25 mouse cellular contexts compared by ENCODE assay signal in genomic region chr8:4916447-4916846, GRCm38 (mm10).
DNase-seq lines count a peak whose midpoint lies in the region; ATAC-seq lines count a peak whose summit lies in the region.
"Had no signal": no experiment of that assay in that cellular context is flagged by ENCODE, and none has a peak within 500 bp of the region (broad histone marks: within the 10 kb centered on the region; RNA-seq: fewer than 3 reads in every experiment).

No protein-coding gene starts in this region.

- H3K9me3 ChIP-seq in hindbrain, embryonic 10.5 days, result peaks cover 5% of the 10 kb centered on the region; the same call in 1 of the 2 replicates
- H3K9me3 ChIP-seq: forebrain, embryonic 13.5 days; heart, embryonic 10.5 days; hindbrain, embryonic 12.5 days; hindbrain, embryonic 15.5 days had no signal

- DNase-seq in frontal cortex, postnatal 10 days (ENCODE audit: low spot score in 2 of 2), result no peak
- DNase-seq in layer of hippocampus, adult 11-12 months (ENCODE audit: low spot score), result peak; percentile 4
- DNase-seq in layer of hippocampus, adult 9-10 months (ENCODE audit: low spot score), result no peak
- peak; percentile 5 for DNase-seq in left cerebral cortex, adult 11 months (ENCODE audit: low spot score)
- DNase-seq in left cerebral cortex, adult 8-10 months (ENCODE audit: low spot score in 2 of 2), result no peak
- no peak for DNase-seq in hindbrain, embryonic 10.5 days (ENCODE audit: low spot score)
- DNase-seq: adrenal gland, adult 8-10 months; adrenal gland, postnatal 25 days; cerebellum, adult 18-20 months; cerebellum, adult 9-10 months; cerebellum, postnatal 14 days; gastrocnemius, adult 2 months; gastrocnemius, postnatal 14 days; heart, adult 18-20 months; heart, postnatal 14 days; heart, postnatal 4 days had no signal

- ATAC-seq in frontal cortex, adult (ENCODE audit: low TSS enrichment), result peak; percentile 90
- ATAC-seq: activated CD4-positive, CD25-positive, alpha-beta regulatory T cell, adult 4 months; forebrain, embryonic 13.5 days; forebrain, embryonic 16.5 days had no signal

- H3K27ac ChIP-seq in hindbrain, embryonic 10.5 days, result no peak overlapping the region
- H3K27ac ChIP-seq: forebrain, embryonic 10.5 days; forebrain, embryonic 13.5 days; gastrocnemius, adult 2 months; heart, embryonic 10.5 days; heart, embryonic 13.5 days; hindbrain, embryonic 12.5 days; hindbrain, embryonic 15.5 days had no signal

- H3K4me3 ChIP-seq in hindbrain, embryonic 10.5 days, result no peak overlapping the region
- H3K4me3 ChIP-seq: forebrain, embryonic 10.5 days; forebrain, embryonic 13.5 days; gastrocnemius, adult 2 months; heart, embryonic 10.5 days; heart, embryonic 13.5 days; hindbrain, embryonic 12.5 days; hindbrain, embryonic 15.5 days had no signal

- no peaks in the 10 kb centered on the region for H3K36me3 ChIP-seq in hindbrain, embryonic 10.5 days
- H3K36me3 ChIP-seq: forebrain, embryonic 10.5 days; heart, embryonic 10.5 days; heart, embryonic 13.5 days; hindbrain, embryonic 12.5 days; hindbrain, embryonic 15.5 days had no signal

- no peaks in the 10 kb centered on the region for H3K4me1 ChIP-seq in hindbrain, embryonic 10.5 days (replicated peaks)
- H3K4me1 ChIP-seq: forebrain, embryonic 10.5 days; forebrain, embryonic 13.5 days; heart, embryonic 10.5 days; heart, embryonic 13.5 days; hindbrain, embryonic 12.5 days; hindbrain, embryonic 15.5 days had no signal

- H3K27me3 ChIP-seq in hindbrain, embryonic 10.5 days (ENCODE audit: insufficient read depth, poor library complexity, severe bottlenecking), result no peaks in the 10 kb centered on the region
- H3K27me3 ChIP-seq: forebrain, embryonic 13.5 days; heart, embryonic 13.5 days; hindbrain, embryonic 12.5 days; hindbrain, embryonic 15.5 days had no signal

Comparison
In these comparisons a context has a peak if more than half of its experiments do, and no peak if none do; other contexts are left out.
1. DNase-seq: peak in layer of hippocampus, adult 11-12 months (single experiment) and left cerebral cortex, adult 11 months (single experiment); none in frontal cortex, postnatal 10 days (0 of 2), layer of hippocampus, adult 9-10 months (single experiment), left cerebral cortex, adult 8-10 months (0 of 2) and hindbrain, embryonic 10.5 days (single experiment).